Mouse (Mus musculus): ENCODE measurements around the gene Myl7. TPM values are rescaled to one million over a fixed set of nuclear protein-coding genes. Genes with fewer than 3 reads are reported as not detected.
"Not testable (repeated sequence)": the region's sequence is repeated elsewhere in the genome, so short reads cannot be mapped to it uniquely, and the experiment has no call there.

The Myl7 gene
- total RNA-seq, 1 experiment from 2014 or later = not detected

GRCm38 (mm10) chr11:5903844-5904243 is 5.3 kb upstream of the Myl7 start:
- DNase-seq = no peak

GRCm38 (mm10) chr11:5902390-5902789 is 3.8 kb upstream of the Myl7 start:
- no peak for DNase-seq

GRCm38 (mm10) chr11:5901950-5902349 is 3.4 kb upstream of the Myl7 start:
- peak; percentile 74 for DNase-seq

- DNase-seq = no peak
Observed at GRCm38 (mm10) chr11:5901320-5901719, 2.7 kb upstream of the Myl7 start.

GRCm38 (mm10) chr11:5899286-5899685 is 704 bp upstream of the Myl7 start:
- no peak for DNase-seq

GRCm38 (mm10) chr11:5897839-5898238 is 743 bp downstream of the Myl7 start:
- no peak for DNase-seq

GRCm38 (mm10) chr11:5897230-5897629 is 1.4 kb downstream of the Myl7 start:
- no peak for DNase-seq

GRCm38 (mm10) chr11:5893807-5894206 is 4.8 kb downstream of the Myl7 start:
- DNase-seq = no peak

GRCm38 (mm10) chr11:5892810-5893368 is 5.7 kb downstream of the Myl7 start:
- DNase-seq = no peak

- no peak for DNase-seq
Observed at GRCm38 (mm10) chr11:5892151-5892591, 6.4 kb downstream of the Myl7 start.

GRCm38 (mm10) chr11:5888563-5888962 is 10.0 kb downstream of the Myl7 start:
- DNase-seq = not testable (repeated sequence)

GRCm38 (mm10) chr11:5887250-5887649 is 11.3 kb downstream of the Myl7 start:
- no peak for DNase-seq

GRCm38 (mm10) chr11:5886187-5886586 is 12.4 kb downstream of the Myl7 start:
- peak; percentile 76 for DNase-seq

- no peak for DNase-seq
Observed at GRCm38 (mm10) chr11:5882518-5882917, 16.1 kb downstream of the Myl7 start.

- DNase-seq = peak; percentile 76
Observed at GRCm38 (mm10) chr11:5879905-5880304, 18.7 kb downstream of the Myl7 start.

- DNase-seq = no peak
Observed at GRCm38 (mm10) chr11:5878661-5879060, 19.9 kb downstream of the Myl7 start.

GRCm38 (mm10) chr11:5877921-5878526 is 20.6 kb downstream of the Myl7 start, which contains the start of gene Pold2:
Gene Pold2, minus strand, starts transcription at chr11:5878292.
- DNase-seq = peak; percentile 99

- no peak for DNase-seq
Observed at GRCm38 (mm10) chr11:5877421-5877820, 21.2 kb downstream of the Myl7 start.

- no peak for DNase-seq
Observed at GRCm38 (mm10) chr11:5873192-5873591, 25.4 kb downstream of the Myl7 start.

GRCm38 (mm10) chr11:5872707-5873106 is 25.9 kb downstream of the Myl7 start:
- DNase-seq = no peak

- no peak for DNase-seq
Observed at GRCm38 (mm10) chr11:5870069-5870468, 28.5 kb downstream of the Myl7 start.

- DNase-seq = no peak
Observed at GRCm38 (mm10) chr11:5869331-5869730, 29.3 kb downstream of the Myl7 start.

- no peak for DNase-seq
Observed at GRCm38 (mm10) chr11:5868324-5868723, 30.3 kb downstream of the Myl7 start.

- DNase-seq = no peak
Observed at GRCm38 (mm10) chr11:5867196-5867595, 31.4 kb downstream of the Myl7 start.

Measured in adrenal gland, postnatal 14 days (tissue).